Mouse (Mus musculus): ENCODE data around the gene Ctdspl2. TPM values are rescaled to one million over a fixed set of nuclear protein-coding genes. Genes with fewer than 3 reads are reported as not detected.
A peak's percentile ranks its signal among the peaks of the same experiment; 100 is the strongest.
"Not testable (repeated sequence)": the region's sequence is repeated elsewhere in the genome, so short reads cannot be mapped to it uniquely, and the experiment has no call there.

Ctdspl2 gene
- 10 to 100 TPM; 12.7 to 14.2 TPM for total RNA-seq (2021)

DNA sequence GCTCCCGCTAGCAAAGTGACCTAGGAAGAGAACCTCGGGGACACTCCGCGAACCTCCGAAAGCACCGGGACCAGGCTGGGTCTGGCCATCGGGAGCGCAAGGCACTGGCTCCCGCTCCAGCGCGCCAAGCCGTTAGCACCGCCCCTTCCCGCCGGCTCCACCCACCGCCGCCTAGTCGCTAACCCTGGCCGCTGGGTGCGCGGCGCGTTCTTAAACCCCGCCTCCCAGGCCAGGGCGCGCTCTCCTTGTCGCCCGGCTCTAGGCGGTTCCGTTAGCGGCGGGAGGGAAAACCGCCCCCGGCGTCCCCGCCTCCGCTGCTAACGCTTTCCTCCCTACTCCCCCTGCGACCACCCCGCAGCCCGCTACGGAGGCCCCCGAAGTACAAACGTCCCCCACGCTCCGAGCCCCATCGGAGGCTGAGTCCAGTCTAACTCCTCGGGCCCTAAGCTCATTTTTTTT lies at the start of gene Ctdspl2, which contains the start of gene Mageb3:
Ctdspl2 (plus strand) TSS at position 237 of the 459 bp plus-strand sequence.
Mageb3 (minus strand) TSS at position 328 of the 459 bp plus-strand sequence.
- intact Hi-C loops (cut with DNase I) = loop anchor here (1.0 to 10.0 kb wide), 2 partner anchors 73 to 409 kb away; partner anchors contain the start of genes Eif3j1 and Shf
- peak; percentile 97 to 98 for DNase-seq

DNA sequence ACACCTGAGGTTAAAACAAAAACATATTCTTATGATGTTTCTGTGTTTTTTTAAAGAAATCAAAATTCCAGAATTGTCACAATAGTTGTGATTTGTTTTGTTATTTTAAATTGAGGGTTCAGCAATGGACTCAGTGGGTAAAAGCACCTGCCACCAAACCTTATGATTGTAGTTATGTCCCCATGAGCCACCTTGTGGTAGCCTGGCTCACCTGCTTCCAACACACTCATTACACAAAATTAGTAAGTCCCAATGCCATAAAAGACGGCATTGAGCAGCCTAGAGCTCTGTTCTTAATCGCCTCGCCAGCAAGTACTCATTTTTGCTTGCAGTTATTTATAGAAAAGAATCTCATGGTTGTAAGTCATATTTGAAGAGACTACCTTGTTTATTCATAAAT lies 45.8 kb upstream of the Ctdspl2 start:
- intact Hi-C loops (cut with DNase I) = no loop called here
- DNase-seq = no peak

DNA sequence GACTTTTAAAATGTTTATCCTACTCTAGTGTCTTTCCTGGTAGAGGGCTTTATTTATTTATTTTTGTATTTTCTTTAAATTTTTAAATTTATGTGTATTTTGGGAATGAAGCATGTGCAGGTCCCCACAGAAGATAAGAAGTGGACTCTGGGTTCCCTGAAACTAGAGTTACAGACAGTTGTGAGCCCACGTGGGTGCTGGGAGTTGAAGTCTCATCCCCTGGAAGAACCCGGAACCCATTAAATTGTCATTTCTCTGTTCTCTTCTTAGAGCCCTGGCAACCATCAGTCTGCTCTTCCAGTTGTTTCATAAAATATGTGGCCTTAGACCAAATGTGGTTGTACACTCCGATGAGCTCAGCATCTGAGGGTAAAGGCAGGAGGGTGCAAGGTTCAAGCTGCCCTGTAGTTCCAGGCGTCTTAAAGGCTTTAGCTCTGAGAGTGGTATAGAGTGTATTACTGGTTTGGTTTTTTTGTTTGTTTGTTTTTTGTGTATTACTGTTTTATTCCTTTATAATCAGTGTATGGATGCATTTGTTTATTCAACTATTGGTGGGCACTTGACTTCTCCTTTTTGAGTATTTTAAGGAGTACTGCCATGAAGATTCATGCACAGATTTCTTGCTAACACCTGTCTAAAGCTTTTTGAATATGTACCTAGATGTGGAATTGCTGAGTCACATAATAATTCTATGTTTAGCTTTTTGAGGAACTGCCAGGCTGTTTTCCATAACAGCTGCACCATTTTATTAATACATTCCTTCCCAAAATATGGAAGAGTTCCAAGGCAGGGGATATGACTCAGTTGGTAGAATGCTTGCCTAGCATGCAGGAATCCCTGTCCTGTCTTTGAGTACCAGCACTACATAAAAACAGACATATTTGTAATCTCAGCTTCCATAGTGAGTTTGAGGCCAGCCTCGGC lies 39.5 kb upstream of the Ctdspl2 start:
- intact Hi-C loops (cut with DNase I) = no loop called here
- DNase-seq = no peak

DNA sequence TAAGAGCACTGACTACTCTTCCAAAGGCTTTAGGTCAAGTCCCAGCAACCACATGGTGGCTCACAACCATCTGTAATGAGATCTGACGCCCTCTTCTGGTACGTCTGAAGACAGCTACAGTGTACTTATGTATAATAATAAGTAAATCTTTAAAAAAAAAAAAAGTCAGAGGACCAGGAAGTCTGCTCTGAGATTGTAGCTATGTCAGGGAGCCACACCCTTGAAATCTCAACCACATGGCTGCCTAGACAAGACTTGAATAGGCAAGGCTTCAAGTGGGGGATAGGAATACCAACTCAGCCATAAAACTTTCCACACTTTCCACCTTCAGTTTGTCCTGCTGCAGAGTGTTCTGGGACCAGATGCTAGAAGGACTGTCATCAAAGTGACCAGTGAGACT lies 18.2 kb upstream of the Ctdspl2 start:
- DNase-seq; intact Hi-C loops (cut with DNase I): not testable (repeated sequence)

DNA sequence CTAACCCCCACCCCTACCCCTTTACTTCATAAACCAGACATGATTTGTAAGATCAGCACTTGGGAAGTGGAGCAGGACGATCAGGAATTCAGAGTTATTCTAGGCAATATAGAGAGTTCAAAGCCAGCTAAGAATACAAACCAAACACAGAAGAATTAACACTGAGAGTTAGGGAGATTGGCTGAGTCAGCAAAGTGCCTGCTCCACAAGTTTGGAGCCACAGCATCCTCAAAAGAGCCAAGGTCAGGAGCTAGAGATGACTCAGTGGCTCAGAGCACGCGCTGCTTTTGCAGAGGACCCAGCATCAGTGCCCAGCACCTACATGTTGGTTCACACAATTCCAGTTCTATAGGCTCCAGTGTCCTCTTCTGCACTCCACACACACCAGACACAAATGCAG lies 12.4 kb upstream of the Ctdspl2 start:
- intact Hi-C loops (cut with DNase I) = no loop called here
- no peak for DNase-seq

DNA sequence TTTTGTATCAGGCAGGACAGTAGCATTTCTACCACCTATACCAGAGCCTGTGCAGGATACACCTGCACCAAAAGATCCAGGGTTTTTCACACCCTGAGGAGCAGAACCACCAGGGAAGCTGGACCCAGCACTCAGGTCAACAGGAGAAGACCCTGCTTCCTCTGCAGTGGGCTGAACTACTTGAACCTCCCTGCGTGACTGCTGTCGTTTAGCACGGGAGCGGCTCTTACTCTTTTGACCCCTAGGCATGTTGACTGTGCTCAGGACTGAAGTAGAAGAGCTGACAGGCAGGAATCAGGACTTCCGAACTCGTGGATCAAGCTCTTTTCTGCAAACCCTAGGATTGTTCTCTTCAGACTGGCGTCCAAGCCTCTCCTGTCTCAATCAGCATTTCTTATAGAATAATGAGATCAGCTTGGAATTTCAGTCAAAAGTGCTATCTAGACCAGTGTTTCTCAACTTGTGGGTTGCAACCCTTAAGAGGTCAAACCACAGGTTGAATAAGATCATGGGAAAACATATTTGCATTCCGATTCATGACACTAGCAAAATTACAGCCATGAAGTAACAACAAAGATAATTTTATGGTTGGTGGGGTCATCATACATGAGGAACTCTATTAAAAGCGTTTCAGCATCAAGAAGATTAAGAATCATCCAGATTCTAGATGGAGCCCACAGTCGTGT lies 687 bp upstream of the Ctdspl2 start:
- intact Hi-C loops (cut with DNase I) = loop anchor here (10.0 kb wide), 1 partner anchor 410 kb away; the partner anchor contains the start of gene Shf
- no peak for DNase-seq

DNA sequence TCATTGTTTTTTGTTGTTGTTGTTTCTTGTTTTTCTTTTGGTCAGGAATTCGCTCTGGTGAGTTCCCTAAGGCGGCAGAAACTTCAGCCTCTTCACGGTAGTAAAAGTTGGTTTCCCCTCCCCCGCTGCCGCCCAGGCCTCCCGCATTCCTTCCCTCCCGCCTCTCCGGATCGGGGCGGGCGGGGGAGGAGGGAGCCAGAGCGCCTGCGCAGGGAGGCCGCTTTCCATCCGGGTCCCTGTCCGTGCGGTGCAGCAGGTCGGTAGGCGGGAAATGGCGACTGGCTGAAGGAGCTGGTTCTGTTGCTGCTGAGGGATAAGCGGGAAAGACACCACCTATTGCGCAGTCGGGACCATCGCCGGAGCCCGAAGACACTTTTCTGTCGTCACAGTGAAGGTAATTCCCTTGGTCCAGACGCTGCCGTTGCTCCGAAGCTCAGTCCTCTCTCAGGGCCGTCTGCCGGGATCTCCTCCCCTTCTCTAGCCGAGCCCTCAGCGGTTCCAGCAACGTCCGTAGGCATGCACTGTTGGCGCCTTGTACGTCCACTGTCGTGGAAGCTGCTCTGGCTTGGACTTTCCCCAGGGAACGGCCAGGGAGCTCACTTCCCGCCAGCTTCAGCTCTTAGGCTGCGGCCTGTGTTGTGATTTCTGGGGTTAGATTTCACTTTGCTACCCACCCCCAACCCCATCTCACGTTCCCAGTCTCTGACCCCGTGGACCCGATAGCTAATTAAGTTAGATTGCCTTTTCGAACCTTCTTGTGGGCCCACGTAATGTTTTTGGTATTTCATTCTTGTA lies 620 bp downstream of the Ctdspl2 start:
- intact Hi-C loops (cut with DNase I) = loop anchor here (1.0 to 10.0 kb wide), 2 partner anchors 72 to 408 kb away; partner anchors contain the start of genes Eif3j1 and Shf

DNA sequence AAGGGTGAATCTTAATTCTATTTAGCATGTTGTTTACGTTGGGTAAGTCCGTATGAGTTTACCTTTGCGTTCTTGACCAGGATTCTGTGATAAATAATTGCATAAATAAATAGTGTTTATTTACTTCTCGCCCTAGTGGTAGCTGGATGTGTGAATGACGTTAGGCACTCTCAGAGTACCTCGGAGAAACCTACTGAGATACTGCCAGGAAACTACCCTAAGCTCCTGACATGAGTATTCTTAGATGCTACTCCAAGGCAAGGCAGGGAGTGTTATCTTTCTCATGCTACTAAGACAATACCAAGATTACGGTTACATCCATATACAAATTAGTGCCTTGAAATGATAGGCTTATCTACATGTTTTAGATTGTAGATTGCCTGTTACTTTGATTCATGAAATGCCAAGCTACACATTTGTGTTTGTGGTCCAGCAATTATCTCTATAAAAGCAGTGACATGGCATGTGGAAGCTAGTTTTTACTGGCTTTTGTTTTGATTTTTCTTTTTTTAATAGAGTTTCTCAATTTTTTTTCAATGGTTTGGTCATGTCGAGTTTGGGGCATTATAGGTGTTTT lies 1.5 kb downstream of the Ctdspl2 start:
- intact Hi-C loops (cut with DNase I) = loop anchor here (10.0 kb wide), 1 partner anchor 407 kb away; the partner anchor contains the start of gene Shf
- no peak for DNase-seq

More for the DNA sequence above, 620 bp downstream of the Ctdspl2 start:
- peak; percentile 95 to 96 for DNase-seq

DNA sequence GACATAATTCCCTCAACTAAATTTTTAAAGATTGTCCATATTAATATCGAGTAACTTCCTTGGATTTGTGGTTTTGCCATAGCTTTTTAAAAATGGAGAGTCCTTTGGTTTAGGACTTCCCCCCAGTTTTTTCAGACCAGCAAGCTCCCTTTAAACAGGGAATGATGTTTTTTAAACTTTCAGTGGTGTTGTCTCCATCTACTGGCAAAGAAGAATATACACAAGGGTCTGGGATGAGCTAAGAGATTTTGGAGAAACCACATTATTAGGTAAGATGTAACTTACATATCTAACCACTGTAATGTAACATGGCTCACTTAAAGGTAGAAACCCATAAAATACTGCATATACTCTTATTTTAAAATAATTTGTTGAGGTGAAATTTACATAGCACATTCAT lies 39.9 kb downstream of the Ctdspl2 start:
- no peak for DNase-seq
- intact Hi-C loops (cut with DNase I) = no loop called here

DNA sequence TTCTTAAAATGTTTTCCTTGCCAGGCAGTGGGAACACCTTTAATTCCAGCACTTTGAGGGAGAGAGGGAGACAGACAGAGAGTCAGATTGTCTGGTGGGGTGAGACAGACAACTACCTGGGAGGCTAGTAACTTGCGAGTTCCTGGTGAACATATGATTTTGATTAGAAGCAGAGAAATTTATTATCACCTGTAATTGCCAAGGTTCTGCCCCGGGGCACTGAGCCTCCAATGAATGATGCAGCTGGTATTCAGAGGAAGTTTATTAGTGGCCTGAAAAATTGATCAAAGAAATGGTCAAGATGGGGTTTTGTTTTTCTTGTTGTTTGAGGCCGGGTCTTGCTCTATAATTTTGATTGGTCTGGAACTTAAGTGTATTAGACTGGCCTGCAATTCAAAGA lies 53.0 kb downstream of the Ctdspl2 start:
- no peak for DNase-seq
- intact Hi-C loops (cut with DNase I) = no loop called here

DNA sequence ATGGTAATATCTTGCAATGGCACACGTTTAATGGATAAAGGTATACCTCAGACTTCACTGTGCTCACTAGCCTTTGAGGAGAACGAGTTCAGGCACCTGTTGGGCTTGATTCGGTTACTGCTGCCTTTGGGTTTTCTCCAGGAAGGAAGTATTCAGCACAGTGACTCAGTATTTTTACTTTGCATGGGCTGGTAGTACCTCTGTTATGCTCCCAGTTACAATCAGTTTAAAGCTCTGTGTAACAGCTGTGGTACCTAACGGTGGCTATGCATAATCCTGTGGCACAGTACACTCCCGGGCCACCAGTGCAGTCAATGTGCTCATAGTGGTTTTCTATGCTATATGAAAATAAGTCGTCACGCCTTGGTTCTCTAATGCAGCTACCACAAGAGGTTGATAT lies 55.6 kb downstream of the Ctdspl2 start:
- intact Hi-C loops (cut with DNase I) = no loop called here
- DNase-seq = no peak

DNA sequence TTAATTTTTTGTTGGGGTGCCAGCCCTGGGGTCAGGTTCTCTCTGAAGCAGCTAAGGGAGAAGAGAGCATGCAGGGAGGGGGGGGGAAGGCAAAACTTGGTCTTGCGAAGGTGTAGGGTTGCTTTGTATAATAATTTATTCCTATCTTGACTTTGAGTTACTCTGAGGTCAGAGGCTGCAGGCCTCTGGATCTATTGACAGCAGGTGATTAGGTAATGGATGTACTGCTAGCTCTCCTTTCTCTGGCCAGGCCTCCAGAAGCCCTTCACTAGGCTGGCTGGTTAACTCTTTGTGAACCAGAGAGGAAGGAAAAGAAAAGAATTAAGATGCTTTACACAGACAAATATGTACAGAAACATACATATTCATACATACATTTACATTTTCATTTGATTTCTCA lies 62.9 kb downstream of the Ctdspl2 start:
- DNase-seq = no peak
- intact Hi-C loops (cut with DNase I) = no loop called here

DNA sequence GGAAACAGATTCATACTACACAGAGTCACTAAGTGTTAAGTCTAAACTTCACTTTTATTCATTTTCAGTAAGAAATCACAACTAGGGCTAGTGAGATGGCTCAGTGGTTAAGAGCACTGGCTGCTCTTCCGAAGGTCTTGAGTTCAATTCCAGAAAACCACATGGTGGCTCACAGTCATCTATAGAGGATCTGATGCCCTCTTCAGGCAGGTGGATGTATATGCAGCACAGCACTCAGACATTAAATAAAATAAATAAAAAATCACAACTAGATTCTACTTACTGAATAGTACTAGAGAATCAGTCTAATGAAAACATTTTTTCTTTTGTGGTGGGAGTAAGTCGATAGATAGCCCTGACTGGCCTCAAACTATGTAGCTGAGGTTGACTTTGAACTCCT lies 66.5 kb downstream of the Ctdspl2 start:
- intact Hi-C loops (cut with DNase I) = no loop called here
- no peak for DNase-seq

DNA sequence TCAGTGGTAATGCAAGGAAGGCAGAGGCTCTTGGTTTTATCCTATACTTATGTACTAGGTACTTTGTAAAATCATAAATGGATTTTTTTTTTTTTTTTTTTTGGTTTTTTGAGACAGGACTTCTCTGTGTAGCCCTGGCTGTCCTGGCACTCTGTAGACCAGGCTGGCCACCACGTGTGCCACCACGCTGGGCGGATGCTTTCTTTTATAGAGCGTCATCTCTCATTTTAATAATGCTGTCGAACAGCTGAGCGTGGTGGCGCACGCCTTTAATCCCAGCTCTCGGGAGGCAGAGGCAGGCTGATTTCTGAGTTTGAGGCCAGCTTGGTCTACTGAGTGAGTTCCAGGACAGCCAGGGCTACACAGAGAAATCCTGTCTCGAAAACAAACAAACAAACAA lies 71.3 kb downstream of the Ctdspl2 start:
- intact Hi-C loops (cut with DNase I); DNase-seq: not testable (repeated sequence)

DNA sequence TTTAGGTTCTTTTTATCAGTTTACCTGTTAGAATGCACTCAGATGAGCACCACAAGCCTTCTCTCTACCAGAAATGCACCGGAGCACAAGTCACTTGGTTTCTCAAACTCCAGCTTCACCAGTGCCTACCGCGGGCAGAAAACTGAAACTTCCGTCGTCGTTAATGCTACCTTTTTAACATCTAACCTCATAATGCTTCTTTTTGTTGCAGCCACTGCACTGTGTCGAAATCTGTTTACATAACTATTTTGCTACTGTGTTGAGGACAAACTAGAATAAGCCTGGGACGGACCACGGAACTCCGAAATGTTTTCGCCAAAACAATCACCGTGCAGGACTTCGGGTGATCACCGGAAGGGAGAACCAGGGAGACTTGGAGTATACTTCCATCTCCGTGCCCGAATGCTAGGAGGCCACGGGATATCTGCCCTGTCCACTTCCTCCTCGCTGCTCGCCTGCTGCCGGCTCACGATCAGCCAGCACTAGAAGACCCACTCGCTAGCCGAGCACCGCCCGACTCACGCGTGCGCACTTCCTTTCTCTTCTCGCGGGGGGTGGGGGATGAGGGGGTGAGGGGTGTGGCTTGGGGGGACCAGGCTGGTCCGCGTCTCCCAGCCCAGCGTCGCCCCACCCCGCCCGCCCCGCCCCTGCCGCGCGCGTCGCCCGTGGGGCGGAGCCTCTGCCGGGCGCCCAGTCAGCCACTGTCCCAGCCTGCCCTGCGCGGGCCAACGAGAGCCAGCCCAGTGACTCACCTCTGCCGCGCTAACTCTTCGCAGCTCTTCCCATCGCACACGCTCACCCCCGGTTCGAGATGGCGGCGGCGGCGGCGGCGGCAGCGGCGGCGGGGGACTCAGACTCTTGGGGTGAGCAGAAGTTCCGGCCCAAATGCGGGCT lies 72.3 kb downstream of the Ctdspl2 start, which contains the start of gene Eif3j1:
Eif3j1 (plus strand) TSS at position 685 of the 894 bp plus-strand sequence.
- DNase-seq = peak; percentile 86 to 91
- intact Hi-C loops (cut with DNase I) = loop anchor here (1.0 kb wide), 1 partner anchor 72 kb away; the partner anchor contains the start of genes Ctdspl2 and Mageb3

DNA sequence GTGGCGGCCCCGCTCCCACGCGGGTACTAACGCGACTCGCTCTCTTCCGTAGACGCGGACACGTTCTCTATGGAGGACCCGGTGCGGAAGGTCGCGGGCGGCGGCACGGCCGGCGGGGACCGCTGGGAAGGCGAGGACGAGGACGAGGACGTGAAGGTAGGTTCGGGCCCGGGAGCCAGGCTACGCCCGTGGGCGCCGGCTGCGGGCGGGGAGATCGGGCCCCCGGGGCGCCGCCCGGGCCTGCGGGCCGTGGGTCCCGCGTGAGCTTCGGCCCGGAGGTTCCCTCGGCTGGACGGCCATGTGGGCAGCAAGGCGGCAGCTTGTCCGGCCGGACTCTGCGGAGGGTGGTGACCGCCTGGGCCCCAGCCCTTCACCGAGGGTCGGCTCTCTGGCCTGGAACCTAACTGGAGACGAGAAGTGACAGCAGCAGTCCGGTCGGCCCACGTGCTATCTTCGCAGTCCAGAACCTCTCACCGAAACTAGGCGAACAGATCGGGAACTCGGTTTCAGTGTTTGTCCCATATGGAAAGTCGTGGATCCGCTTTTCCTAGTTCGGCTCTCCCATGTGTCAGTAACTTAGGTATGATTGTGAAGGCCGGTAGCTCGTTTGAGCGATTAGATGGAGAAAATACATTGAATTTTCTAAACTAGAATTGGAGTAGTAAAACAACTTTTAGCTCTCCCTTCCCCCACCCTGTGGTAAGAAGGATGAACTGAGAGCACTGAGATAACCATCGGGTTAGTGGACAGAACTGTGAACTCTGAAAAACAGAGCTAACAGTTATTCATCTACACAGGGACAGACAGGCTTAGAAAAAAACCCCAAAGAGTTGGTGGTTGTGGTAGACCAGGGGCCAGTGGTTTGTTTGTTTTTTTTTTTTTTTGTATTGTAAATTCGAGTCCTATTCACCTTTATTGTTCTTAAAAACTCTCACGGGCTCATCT lies 73.2 kb downstream of the Ctdspl2 start:
- DNase-seq = peak in 1 of 2 experiments; percentile 50

DNA sequence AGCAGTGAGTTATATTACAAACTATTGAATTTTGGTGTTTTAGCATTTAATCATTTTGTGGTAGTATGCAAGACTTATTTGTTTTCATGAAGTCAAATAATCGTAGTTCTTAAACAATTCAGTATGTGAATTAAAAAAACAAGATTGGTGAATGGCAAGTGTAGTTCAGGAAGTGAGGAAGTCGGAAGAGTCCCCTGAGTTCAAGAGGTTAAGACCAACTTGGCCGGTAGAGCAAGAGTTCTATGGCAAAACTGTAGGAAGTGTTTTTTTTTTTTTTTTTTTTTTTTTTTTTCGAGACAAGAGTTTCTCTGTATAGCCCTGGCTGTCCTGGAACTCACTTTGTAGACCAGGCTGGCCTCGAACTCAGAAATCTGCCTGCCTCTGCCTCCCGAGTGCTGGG lies 76.2 kb downstream of the Ctdspl2 start:
- intact Hi-C loops (cut with DNase I) = no loop called here
- no peak for DNase-seq

More for the DNA sequence above, 73.2 kb downstream of the Ctdspl2 start:
- intact Hi-C loops (cut with DNase I) = loop anchor here (1.0 kb wide), 1 partner anchor 73 kb away; the partner anchor contains the start of genes Ctdspl2 and Mageb3

DNA sequence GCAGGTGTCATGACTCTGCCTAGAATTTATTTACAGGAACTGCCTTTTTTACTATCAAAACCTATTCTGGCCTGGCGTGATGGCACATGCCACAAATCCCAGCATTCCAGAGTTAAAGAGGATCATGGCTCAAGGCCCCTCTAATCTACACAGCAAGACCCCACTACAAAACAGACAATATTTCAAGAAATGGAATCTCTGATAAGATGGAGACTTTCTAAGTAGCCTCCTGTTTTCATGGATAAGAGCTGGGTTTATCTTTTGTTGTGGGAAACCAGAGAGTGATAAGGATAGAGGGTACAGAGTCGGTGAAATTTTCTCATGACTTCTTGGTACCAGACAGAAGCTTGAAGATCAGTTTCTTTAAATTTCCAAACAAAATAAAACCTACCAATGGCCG lies 80.3 kb downstream of the Ctdspl2 start:
- intact Hi-C loops (cut with DNase I) = no loop called here
- DNase-seq = no peak
